Mouse (Mus musculus): ENCODE results near the gene Nr5a1.

GRCm38 (mm10) chr2:38661398-38661797 lies 52.9 kb downstream of the Nr5a1 start:
- TF ChIP-seq POLR2A (IDR thresholded peaks at IDR 0.05; ENCODE audit: low read depth, low read length) (no peak), UBTF (IDR thresholded peaks at IDR 0.05; ENCODE audit: low read depth, low read length) (no peak), POLR2AphosphoS2 (IDR thresholded peaks at IDR 0.05; ENCODE audit: low read depth, low read length) (no peak)
